Mouse (Mus musculus): ENCODE measurements at regions not wholly inside any gene's neighbourhood (a gene's known extent, or its start where the extent isn't known, plus 50 kb on each side); places are given as distances from the start of the nearest gene placed in this dataset.

DNA sequence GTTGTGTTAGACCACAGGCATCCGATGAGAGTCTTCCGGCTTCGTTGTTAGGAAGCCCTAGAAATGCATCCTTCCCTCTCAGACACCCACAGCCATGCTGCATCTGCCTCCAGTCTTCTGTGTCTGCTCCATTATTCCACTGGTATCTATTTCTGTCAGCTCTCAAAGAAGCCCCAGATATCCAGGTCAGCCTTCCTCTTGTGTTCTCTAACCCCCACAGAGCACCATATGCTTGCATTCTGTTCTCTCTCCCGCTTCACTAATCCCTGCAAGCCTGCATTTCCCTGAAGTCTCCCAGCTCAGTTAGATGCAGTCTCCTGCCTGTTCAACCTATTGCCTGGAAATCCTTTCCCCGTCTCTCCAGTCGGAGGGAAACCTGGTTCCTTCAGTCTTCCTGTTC, 53.6 kb upstream of the Wdfy3 start:
- no peaks in the 10 kb centered on the region for H3K4me1 ChIP-seq (ENCODE audit: control insufficient read depth, insufficient read depth, low read length)
- no peaks in the 10 kb centered on the region for H3K36me3 ChIP-seq (ENCODE audit: control insufficient read depth, insufficient read depth, low read length, poor library complexity, severe bottlenecking)
- TF ChIP-seq EP300 (IDR thresholded peaks at IDR 0.05; ENCODE audit: insufficient read depth, low read depth, low read length) = no peak
- no peak for TF ChIP-seq POLR2A (IDR thresholded peaks at IDR 0.05; ENCODE audit: insufficient read depth, low read length)
- TF ChIP-seq CTCF (IDR thresholded peaks at IDR 0.05; ENCODE audit: low read depth, low read length) = no peak
- H3K9ac ChIP-seq (ENCODE audit: low read depth, poor library complexity, severe bottlenecking) = no peak overlapping the region
- H3K4me3 ChIP-seq (ENCODE audit: low read depth, low read length) = no peak overlapping the region
- no peaks in the 10 kb centered on the region for H3K9me3 ChIP-seq (replicated peaks; ENCODE audit: control insufficient read depth, insufficient read depth, low read length, poor library complexity, severe bottlenecking)
- H3K27ac ChIP-seq (ENCODE audit: insufficient read depth, low read length) = no peak overlapping the region
- no peaks in the 10 kb centered on the region for H3K27me3 ChIP-seq (ENCODE audit: control insufficient read depth, insufficient read depth, low read length, poor library complexity, severe bottlenecking)

DNA sequence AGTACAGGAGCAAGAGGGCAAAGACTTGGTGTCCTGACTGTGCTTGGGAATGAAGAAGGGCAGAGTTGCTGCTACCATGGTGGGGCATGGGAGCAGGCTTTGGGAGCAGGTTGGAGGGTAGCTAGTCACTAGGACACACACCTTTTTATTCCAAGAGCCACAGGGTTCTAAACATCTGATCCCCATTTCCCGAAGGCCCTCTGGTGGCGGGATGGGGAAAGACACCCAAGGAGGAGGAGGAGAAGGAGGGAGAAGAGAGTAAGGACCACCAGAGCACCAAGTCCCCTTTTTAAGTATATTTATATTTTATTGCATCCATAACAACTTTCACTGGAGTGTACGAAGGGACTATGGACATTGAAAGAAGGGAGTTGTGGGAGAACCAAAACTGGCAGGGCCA, 57.0 kb upstream of the Wdfy3 start:
- TF ChIP-seq CTCF (IDR thresholded peaks at IDR 0.05; ENCODE audit: low read depth, low read length) (peak; percentile 64), POLR2A (IDR thresholded peaks at IDR 0.05; ENCODE audit: insufficient read depth, low read length) (no peak), EP300 (IDR thresholded peaks at IDR 0.05; ENCODE audit: insufficient read depth, low read depth, low read length) (no peak)
- H3K9me3 ChIP-seq (replicated peaks; ENCODE audit: control insufficient read depth, insufficient read depth, low read length, poor library complexity, severe bottlenecking) = no peaks in the 10 kb centered on the region

DNA sequence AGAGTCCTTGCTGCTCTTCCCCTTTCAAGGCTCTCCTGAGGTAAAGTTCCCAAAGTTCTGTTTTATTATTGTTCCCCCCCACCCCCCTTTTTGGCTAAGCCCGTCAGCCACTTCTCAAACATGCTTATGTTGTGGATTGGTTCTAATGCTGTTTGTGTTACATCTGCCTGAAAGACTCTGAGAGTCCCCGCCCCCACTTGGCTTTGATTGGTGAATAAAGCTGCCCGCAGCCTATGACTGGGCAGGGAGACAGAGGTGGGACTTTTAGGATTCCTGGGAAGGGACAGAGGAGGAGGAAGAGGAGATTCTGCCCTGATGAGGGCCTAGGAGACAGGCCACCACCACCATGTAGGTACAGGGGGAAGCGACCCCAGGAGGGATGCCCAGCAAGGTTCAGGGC, 78.3 kb upstream of the Wdfy3 start:
- no peaks in the 10 kb centered on the region for H3K27me3 ChIP-seq (ENCODE audit: control insufficient read depth, insufficient read depth, low read length, poor library complexity, severe bottlenecking)
- no peaks in the 10 kb centered on the region for H3K9me3 ChIP-seq (replicated peaks; ENCODE audit: control insufficient read depth, insufficient read depth, low read length, poor library complexity, severe bottlenecking)
- no peaks in the 10 kb centered on the region for H3K36me3 ChIP-seq (ENCODE audit: control insufficient read depth, insufficient read depth, low read length, poor library complexity, severe bottlenecking)
- TF ChIP-seq POLR2A (IDR thresholded peaks at IDR 0.05; ENCODE audit: insufficient read depth, low read length) (no peak), EP300 (IDR thresholded peaks at IDR 0.05; ENCODE audit: insufficient read depth, low read depth, low read length) (no peak), CTCF (IDR thresholded peaks at IDR 0.05; ENCODE audit: low read depth, low read length) (no peak)
- H3K27ac ChIP-seq (ENCODE audit: insufficient read depth, low read length) = no peak overlapping the region
- peak overlapping the region; percentile 32; the same call in 1 of the 2 replicates for H3K4me3 ChIP-seq (ENCODE audit: low read depth, low read length)
- no peaks in the 10 kb centered on the region for H3K4me1 ChIP-seq (ENCODE audit: control insufficient read depth, insufficient read depth, low read length)
- no peak overlapping the region for H3K9ac ChIP-seq (ENCODE audit: low read depth, poor library complexity, severe bottlenecking)

More for the DNA sequence above, 57.0 kb upstream of the Wdfy3 start:
- no peaks in the 10 kb centered on the region for H3K36me3 ChIP-seq (ENCODE audit: control insufficient read depth, insufficient read depth, low read length, poor library complexity, severe bottlenecking)
- no peaks in the 10 kb centered on the region for H3K27me3 ChIP-seq (ENCODE audit: control insufficient read depth, insufficient read depth, low read length, poor library complexity, severe bottlenecking)
- no peak overlapping the region for H3K9ac ChIP-seq (ENCODE audit: low read depth, poor library complexity, severe bottlenecking)
- no peaks in the 10 kb centered on the region for H3K4me1 ChIP-seq (ENCODE audit: control insufficient read depth, insufficient read depth, low read length)
- no peak overlapping the region for H3K27ac ChIP-seq (ENCODE audit: insufficient read depth, low read length)
- no peak overlapping the region for H3K4me3 ChIP-seq (ENCODE audit: low read depth, low read length)

DNA sequence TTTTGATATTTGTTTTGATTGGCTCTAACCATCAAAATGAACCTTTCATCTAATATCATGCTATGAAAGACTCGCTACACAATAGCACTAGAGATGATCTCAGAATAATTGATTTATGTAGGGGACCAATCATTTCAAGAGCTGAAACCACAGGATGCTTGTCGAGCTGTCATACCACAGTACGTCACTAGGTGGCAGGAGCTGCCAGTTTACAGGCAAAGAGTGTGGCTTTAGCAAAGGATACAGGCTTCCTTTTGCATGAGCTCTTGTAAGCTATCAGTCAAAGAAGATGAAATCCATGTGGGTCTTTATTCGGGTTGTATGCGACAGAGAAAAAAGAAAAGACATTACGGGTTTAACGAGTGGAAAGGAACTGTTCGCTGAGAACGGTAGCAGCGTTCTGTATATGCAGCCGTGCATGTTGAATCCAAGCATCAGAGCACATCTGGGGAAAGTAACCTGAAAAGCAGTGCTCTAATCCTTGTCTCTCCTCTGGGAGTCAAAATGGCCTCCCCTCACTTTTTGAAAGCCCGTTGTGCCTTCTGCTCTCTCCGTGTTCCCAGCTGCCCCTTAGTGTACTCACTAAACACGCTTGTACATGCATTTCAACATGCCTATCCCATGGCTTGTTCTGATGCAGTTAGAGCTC, 79.9 kb upstream of the Wdfy3 start:
- H3K4me3 ChIP-seq (ENCODE audit: low read depth, low read length) = no peak overlapping the region
- H3K9ac ChIP-seq (ENCODE audit: low read depth, poor library complexity, severe bottlenecking) = no peak overlapping the region
- no peaks in the 10 kb centered on the region for H3K9me3 ChIP-seq (replicated peaks; ENCODE audit: control insufficient read depth, insufficient read depth, low read length, poor library complexity, severe bottlenecking)
- H3K27me3 ChIP-seq (ENCODE audit: control insufficient read depth, insufficient read depth, low read length, poor library complexity, severe bottlenecking) = no peaks in the 10 kb centered on the region
- no peak overlapping the region for H3K27ac ChIP-seq (ENCODE audit: insufficient read depth, low read length)
- no peaks in the 10 kb centered on the region for H3K36me3 ChIP-seq (ENCODE audit: control insufficient read depth, insufficient read depth, low read length, poor library complexity, severe bottlenecking)
- no peak for TF ChIP-seq POLR2A (IDR thresholded peaks at IDR 0.05; ENCODE audit: insufficient read depth, low read length)
- peak; percentile 65 for TF ChIP-seq CTCF (IDR thresholded peaks at IDR 0.05; ENCODE audit: low read depth, low read length)
- TF ChIP-seq EP300 (IDR thresholded peaks at IDR 0.05; ENCODE audit: insufficient read depth, low read depth, low read length) = no peak
- peaks cover 2% of the 10 kb centered on the region for H3K4me1 ChIP-seq (ENCODE audit: control insufficient read depth, insufficient read depth, low read length)

DNA sequence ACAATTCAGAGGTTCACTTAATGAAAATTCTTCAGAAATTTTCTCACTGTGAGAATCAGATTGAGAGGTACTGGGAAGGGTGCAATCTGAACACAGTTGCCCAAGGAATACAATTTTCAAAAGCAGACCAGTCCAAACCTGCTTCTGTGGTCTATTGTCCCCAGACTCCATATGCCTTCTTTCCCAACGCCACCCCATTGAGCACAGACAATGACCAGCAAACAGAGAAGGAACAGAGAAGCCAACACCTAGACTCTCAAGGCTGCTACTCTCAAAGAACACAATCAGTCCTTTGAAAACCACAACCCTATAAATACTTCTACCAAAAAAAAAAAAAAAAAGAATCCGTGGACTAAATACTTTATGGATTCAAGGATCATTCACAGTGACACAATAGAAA, 89.9 kb upstream of the Wdfy3 start:
- no peaks in the 10 kb centered on the region for H3K36me3 ChIP-seq (ENCODE audit: control insufficient read depth, insufficient read depth, low read length, poor library complexity, severe bottlenecking)
- no peak overlapping the region for H3K4me3 ChIP-seq (ENCODE audit: low read depth, low read length)
- H3K9ac ChIP-seq (ENCODE audit: low read depth, poor library complexity, severe bottlenecking) = no peak overlapping the region
- no peak overlapping the region for H3K27ac ChIP-seq (ENCODE audit: insufficient read depth, low read length)
- no peaks in the 10 kb centered on the region for H3K9me3 ChIP-seq (replicated peaks; ENCODE audit: control insufficient read depth, insufficient read depth, low read length, poor library complexity, severe bottlenecking)
- H3K4me1 ChIP-seq (ENCODE audit: control insufficient read depth, insufficient read depth, low read length) = no peaks in the 10 kb centered on the region
- TF ChIP-seq EP300 (IDR thresholded peaks at IDR 0.05; ENCODE audit: insufficient read depth, low read depth, low read length) (no peak), CTCF (IDR thresholded peaks at IDR 0.05; ENCODE audit: low read depth, low read length) (no peak), POLR2A (IDR thresholded peaks at IDR 0.05; ENCODE audit: insufficient read depth, low read length) (no peak)
- H3K27me3 ChIP-seq (ENCODE audit: control insufficient read depth, insufficient read depth, low read length, poor library complexity, severe bottlenecking) = no peaks in the 10 kb centered on the region

DNA sequence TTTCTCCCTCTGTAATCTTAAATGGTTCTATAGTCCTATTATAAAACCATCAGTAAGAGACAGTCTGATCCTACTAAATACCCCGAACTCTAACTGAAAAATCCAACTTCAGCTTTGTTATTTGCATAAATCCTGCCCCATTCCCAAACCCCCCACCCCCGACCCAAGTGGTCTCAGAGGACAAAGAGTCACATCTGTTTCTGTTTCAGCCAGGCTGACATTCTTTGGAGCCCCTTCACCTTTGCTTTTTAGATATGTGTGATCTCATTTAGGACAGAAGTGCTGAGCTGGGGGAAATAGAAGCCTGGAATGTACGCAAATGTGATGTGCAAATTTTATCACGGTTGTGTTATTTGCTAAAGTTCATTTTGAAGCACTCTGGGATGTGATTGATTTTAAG, 98.3 kb upstream of the Wdfy3 start:
- no peaks in the 10 kb centered on the region for H3K27me3 ChIP-seq (ENCODE audit: control insufficient read depth, insufficient read depth, low read length, poor library complexity, severe bottlenecking)
- no peak overlapping the region for H3K9ac ChIP-seq (ENCODE audit: low read depth, poor library complexity, severe bottlenecking)
- no peaks in the 10 kb centered on the region for H3K36me3 ChIP-seq (ENCODE audit: control insufficient read depth, insufficient read depth, low read length, poor library complexity, severe bottlenecking)
- H3K4me3 ChIP-seq (ENCODE audit: low read depth, low read length) = no peak overlapping the region
- H3K9me3 ChIP-seq (replicated peaks; ENCODE audit: control insufficient read depth, insufficient read depth, low read length, poor library complexity, severe bottlenecking) = no peaks in the 10 kb centered on the region
- H3K27ac ChIP-seq (ENCODE audit: insufficient read depth, low read length) = no peak overlapping the region
- TF ChIP-seq CTCF (IDR thresholded peaks at IDR 0.05; ENCODE audit: low read depth, low read length) (no peak), EP300 (IDR thresholded peaks at IDR 0.05; ENCODE audit: insufficient read depth, low read depth, low read length) (no peak), POLR2A (IDR thresholded peaks at IDR 0.05; ENCODE audit: insufficient read depth, low read length) (no peak)
- no peaks in the 10 kb centered on the region for H3K4me1 ChIP-seq (ENCODE audit: control insufficient read depth, insufficient read depth, low read length)

Measured in ES-Bruce4 (cell line).